Mouse (Mus musculus) embryonic facial prominence, embryonic 14.5 days (tissue): ENCODE data around the gene Tpx2. TPM values are rescaled to one million over a fixed set of nuclear protein-coding genes. Genes with fewer than 3 reads are reported as not detected.

ENCODE experiments used
- ATAC-seq: fragments of 200-750 bp; cut with Nextera tagmentation; 2 replicates; pipeline ENCODE4 v1.8.0; 2017; ENCODE audit warnings: low read depth, moderate number of reproducible peaks, moderate TSS enrichment
- DNase-seq: peaks from one replicate; pipeline ENCODE4 v3.0.0-alpha.2; 2015; ENCODE audit warnings: low spot score
- H3K27ac ChIP-seq: fragments of 300-500 bp; sonication (generic); replicated peaks from 2 replicates; pipeline ENCODE4 v1.5.1; 2014; ENCODE audit warnings: low read depth, mild to moderate bottlenecking, low read length, moderate library complexity
- H3K27me3 ChIP-seq: fragments of 300-500 bp; sonication (generic); replicated peaks from 2 replicates; pipeline ENCODE4 v1.6.1; 2014; ENCODE audit warnings: low read length; ENCODE audit not compliant: control insufficient read depth, insufficient read depth
- H3K36me3 ChIP-seq: fragments of 300-500 bp; sonication (generic); 2 replicates; pipeline ENCODE4 v1.6.1; 2014; ENCODE audit warnings: low read length, mixed read lengths; ENCODE audit not compliant: control insufficient read depth, insufficient read depth
- H3K4me1 ChIP-seq: fragments of 300-500 bp; sonication (generic); 2 replicates; pipeline ENCODE4 v1.6.1; 2014; ENCODE audit warnings: antibody characterized with exemption, low read length; ENCODE audit not compliant: control insufficient read depth, insufficient read depth
- H3K4me2 ChIP-seq: fragments of 300-500 bp; sonication (generic); 2 replicates; pipeline ENCODE4 v1.6.1; 2014; ENCODE audit warnings: low read depth, mild to moderate bottlenecking, low read length, moderate library complexity, mixed read lengths
- H3K4me3 ChIP-seq: fragments of 300-500 bp; sonication (generic); 2 replicates; pipeline ENCODE4 v1.5.1; 2014; ENCODE audit warnings: low read depth, mild to moderate bottlenecking, low read length
- H3K9ac ChIP-seq: fragments of 300-500 bp; sonication (generic); 2 replicates; pipeline ENCODE4 v1.6.1; 2014; ENCODE audit warnings: low read depth, mild to moderate bottlenecking, low read length, moderate library complexity, mixed read lengths
- H3K9me3 ChIP-seq: fragments of 300-500 bp; sonication (generic); 2 replicates; pipeline ENCODE4 v1.6.1; 2016; ENCODE audit warnings: low read length; ENCODE audit not compliant: control insufficient read depth
- WGBS: fragments of 180-500 bp; shearing (Covaris S2); extraction: QIAGEN DNeasy Blood & Tissue Kit; methylation state at CpG from one replicate; pipeline ENCODE4 v1.1.7; 2014; 5-methylcytosine and 5-hydroxymethylcytosine counted together
- polyA plus RNA-seq: library from polyadenylated mRNA; unstranded; fragments of >200 nt; fragmentation: Nextera tagmentation; extraction: Ambion mirVana; gene quantifications from 2 replicates; pipeline ENCODE4 v1.2.1, GENCODE M21; 2014

Gene Tpx2
- polyA plus RNA-seq, 1 experiment from 2014 or later, result 69.3 TPM

DNA sequence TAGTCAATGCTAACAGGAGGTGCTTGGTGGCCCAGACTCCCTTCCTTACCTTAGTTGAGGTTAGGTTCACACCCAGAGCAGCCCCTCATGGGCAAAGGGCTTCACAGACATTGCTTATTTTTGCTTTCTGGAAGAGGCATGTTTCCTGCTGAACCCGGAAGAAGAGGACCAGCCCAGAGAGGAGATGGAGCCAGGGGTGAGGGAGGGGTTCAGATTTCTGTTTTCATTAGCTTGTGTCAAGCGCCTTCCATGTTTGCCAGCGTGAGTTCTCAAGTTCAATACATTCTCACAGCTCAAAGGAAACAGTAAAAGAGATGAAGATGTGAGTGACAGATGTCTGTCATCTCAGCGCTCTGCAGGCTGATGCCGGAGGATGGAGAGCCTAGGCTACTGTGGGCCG lies 62.1 kb downstream of the Tpx2 start:
- WGBS, result 72% methylated on average over 6 of the region's 6 CpGs

DNA sequence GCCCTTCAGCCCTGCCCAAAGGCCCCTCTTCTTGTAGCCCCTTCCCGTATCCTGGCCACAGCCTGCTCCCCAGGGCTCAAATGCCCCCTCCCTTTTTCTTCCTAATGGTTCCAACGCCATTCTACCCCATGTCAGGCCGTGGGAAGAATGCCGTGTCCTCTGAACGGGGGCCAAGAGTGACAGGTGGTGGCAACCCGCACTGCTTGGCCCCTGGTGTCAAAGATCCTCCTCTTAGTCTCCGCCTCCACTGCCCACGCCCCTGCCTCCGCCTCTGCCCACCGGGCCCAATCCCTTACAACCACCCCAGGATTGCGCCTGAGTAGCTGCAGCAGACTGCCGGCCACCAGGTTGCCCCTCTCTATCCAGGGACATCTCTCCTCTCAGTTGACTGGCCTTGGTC lies 63.3 kb downstream of the Tpx2 start, which contains the start of gene Mylk2:
Mylk2 (plus strand) TSS at position 322 of the 400 bp plus-strand sequence.
- H3K9ac ChIP-seq, result 0 out of 2 replicates have a peak within 1 kb of the TSS, but pooled peaks have one; percentile 8
- WGBS, result 21% methylated on average over 11 of the region's 12 CpGs
- H3K4me2 ChIP-seq, result no peak within 1 kb of the TSS
- DNase-seq (no peak), ATAC-seq (peak; percentile 19; the same call in 1 of the 2 replicates)
- no peaks in the 10 kb centered on the region for H3K36me3 ChIP-seq
- no peak within 1 kb of the TSS for H3K4me3 ChIP-seq
- no peaks in the 10 kb centered on the region for H3K9me3 ChIP-seq
- no peak within 1 kb of the TSS for H3K27ac ChIP-seq
- peaks cover 29% of the 10 kb centered on the region for H3K27me3 ChIP-seq
- peaks cover 7% of the 10 kb centered on the region; the same call in 1 of the 2 replicates for H3K4me1 ChIP-seq

More for the DNA sequence above, 62.1 kb downstream of the Tpx2 start:
- Histone ChIP-seq H3K27ac (no peak overlapping the region), H3K36me3 (no peaks in the 10 kb centered on the region), H3K4me3 (no peak overlapping the region), H3K4me2 (no peak overlapping the region), H3K27me3 (peaks cover 29% of the 10 kb centered on the region), H3K4me1 (peaks cover 11% of the 10 kb centered on the region; the same call in 1 of the 2 replicates), H3K9me3 (no peaks in the 10 kb centered on the region), H3K9ac (no peak overlapping the region)
- DNase-seq (no peak), ATAC-seq (no peak)

DNA sequence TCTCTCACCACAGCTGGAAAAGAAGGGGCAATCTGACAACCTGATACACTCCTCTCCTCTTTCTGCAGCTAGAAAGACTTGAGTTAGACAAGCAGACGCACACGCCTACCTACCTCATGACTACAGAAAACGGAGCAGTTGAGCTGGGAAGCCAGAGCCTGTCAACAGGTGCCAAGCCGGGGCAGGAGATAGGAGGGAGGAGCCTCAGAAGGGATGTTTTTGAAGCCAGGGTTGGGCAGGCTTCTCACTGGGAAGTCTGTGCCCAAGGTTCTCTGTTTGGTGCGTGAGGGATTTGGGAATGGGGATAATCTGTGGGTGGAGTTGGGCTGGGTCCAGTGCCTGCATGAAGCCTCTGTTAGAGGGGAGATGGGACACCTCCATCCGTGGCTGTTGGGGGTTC lies 63.7 kb downstream of the Tpx2 start:
- Histone ChIP-seq H3K9ac (no peak overlapping the region), H3K27ac (no peak overlapping the region), H3K4me2 (no peak overlapping the region), H3K4me3 (no peak overlapping the region), H3K27me3 (peaks cover 29% of the 10 kb centered on the region), H3K4me1 (peaks cover 3% of the 10 kb centered on the region; the same call in 1 of the 2 replicates), H3K9me3 (no peaks in the 10 kb centered on the region), H3K36me3 (no peaks in the 10 kb centered on the region)
- DNase-seq (no peak), ATAC-seq (no peak)
- WGBS, result 33% methylated on average over 6 of the region's 6 CpGs

DNA sequence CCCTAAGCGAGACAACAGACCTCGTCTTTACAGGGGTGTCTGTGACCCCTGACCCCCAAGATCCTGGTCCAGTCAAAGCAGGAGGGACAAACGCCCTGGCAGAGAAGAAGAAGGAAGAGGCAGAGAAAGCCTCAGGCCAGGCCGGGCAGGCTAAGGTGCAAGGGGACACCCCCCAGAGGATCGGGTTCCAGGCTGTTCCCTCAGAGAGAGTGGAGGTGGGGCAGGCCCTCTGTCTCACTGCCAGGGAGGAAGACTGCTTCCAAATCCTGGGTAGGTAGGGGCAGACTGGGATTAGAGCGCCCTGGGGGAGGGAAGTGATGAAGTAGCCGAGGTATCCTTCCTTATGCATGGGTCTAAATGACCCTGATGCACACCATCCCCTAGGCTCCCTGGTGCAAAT lies 65.7 kb downstream of the Tpx2 start:
- H3K9ac ChIP-seq, result no peak overlapping the region
- DNase-seq, result no peak
- ATAC-seq, result no peak; the same call in 1 of the 2 replicates
- H3K4me1 ChIP-seq, result no peaks in the 10 kb centered on the region
- no peaks in the 10 kb centered on the region for H3K9me3 ChIP-seq
- no peak overlapping the region for H3K4me2 ChIP-seq
- WGBS, result 21% methylated on average over 7 of the region's 7 CpGs
- H3K27ac ChIP-seq, result no peak overlapping the region
- no peaks in the 10 kb centered on the region for H3K36me3 ChIP-seq
- no peak overlapping the region for H3K4me3 ChIP-seq
- peaks cover 29% of the 10 kb centered on the region for H3K27me3 ChIP-seq

DNA sequence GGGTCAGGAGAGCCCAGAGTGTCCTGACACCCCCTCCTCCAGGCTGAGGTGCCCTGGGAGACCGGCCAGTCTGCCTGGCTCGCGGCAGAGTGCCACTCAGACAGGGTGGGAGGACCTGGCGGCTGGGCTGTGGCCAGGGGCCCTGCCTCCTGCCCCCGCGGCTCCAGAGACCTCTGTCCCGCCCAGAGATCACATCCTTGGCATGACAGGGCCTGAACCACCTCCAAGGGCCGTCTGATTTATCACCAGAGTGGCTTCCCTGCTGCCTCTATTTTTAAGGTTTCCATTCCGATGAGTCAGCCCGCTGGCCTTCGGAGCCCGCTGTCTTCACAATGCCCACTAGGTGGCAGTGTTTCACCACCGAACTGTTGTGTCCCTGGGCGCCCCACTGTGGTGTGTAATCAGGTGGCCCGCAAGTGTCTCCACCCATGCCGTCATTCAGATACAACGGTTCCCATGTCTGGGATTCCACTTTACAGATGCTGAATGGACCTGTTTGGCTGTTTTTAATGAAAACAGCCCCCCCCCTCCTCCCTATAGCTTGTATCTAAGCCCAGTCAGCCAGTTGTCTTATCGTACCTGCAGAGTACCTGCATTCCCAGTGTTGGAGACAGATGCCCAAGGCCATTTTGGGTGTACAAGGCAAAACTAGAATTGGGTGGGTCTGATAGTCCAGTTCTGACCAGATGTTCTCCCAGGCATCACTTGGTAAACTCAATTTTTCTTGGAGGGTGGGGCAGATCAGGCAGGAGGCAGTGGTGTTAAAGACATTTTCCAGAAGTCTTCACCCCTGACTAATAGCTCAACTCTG lies 66.8 kb downstream of the Tpx2 start:
- WGBS, result 5% methylated on average over 12 of the region's 18 CpGs
- Histone ChIP-seq H3K36me3 (no peaks in the 10 kb centered on the region), H3K9ac (peak overlapping the region; percentile 40; the same call in 1 of the 2 replicates), H3K27ac (no peak overlapping the region), H3K9me3 (no peaks in the 10 kb centered on the region), H3K27me3 (peaks cover 29% of the 10 kb centered on the region), H3K4me3 (peak overlapping the region; percentile 15; the same call in 1 of the 2 replicates), H3K4me1 (no peaks in the 10 kb centered on the region), H3K4me2 (peak overlapping the region; percentile 46)
- DNase-seq, result peak; percentile 90
- ATAC-seq, result peak; percentile 82

- H3K9ac ChIP-seq, result no peak overlapping the region
- DNase-seq (no peak), ATAC-seq (no peak)
- no peak overlapping the region for H3K27ac ChIP-seq
- WGBS, result 69% methylated on average over 4 of the region's 4 CpGs
- H3K27me3 ChIP-seq, result peaks cover 29% of the 10 kb centered on the region
- H3K9me3 ChIP-seq, result no peaks in the 10 kb centered on the region
- no peaks in the 10 kb centered on the region for H3K36me3 ChIP-seq
- H3K4me3 ChIP-seq, result no peak overlapping the region
- H3K4me2 ChIP-seq, result no peak overlapping the region
- no peaks in the 10 kb centered on the region for H3K4me1 ChIP-seq
These were observed 67.7 kb downstream of the Tpx2 start for GRCm38 (mm10) chr2:152915453-152915852.

GRCm38 (mm10) chr2:152916111-152916510 lies 68.3 kb downstream of the Tpx2 start:
- H3K27me3 ChIP-seq, result peaks cover 25% of the 10 kb centered on the region
- no peak overlapping the region for H3K4me3 ChIP-seq
- H3K36me3 ChIP-seq, result no peaks in the 10 kb centered on the region
- no peaks in the 10 kb centered on the region for H3K4me1 ChIP-seq
- no peak overlapping the region for H3K4me2 ChIP-seq
- no peak overlapping the region for H3K27ac ChIP-seq
- 29% methylated on average over 5 of the region's 5 CpGs for WGBS
- ATAC-seq (no peak), DNase-seq (no peak)
- no peaks in the 10 kb centered on the region for H3K9me3 ChIP-seq
- no peak overlapping the region for H3K9ac ChIP-seq

DNA sequence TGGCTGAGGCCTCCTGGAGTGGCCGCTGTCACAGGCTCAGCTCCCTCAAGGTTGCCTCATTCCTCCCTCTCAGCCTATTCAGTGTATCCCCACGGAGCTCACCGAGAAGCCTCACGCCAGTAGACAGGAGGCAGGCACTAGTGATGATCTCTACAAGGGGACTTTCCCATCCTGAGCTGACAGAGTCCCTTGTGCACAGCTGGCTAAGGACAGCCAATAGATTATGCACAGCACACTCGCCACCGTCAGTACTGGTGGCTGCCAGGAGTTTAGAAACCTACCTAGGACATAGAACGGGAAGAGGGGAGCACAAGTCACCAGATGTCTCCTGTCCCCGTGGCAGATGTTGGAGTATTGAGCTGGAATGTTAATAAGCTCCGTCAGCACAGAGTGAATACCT lies 69.9 kb downstream of the Tpx2 start:
- 49% methylated on average over 9 of the region's 9 CpGs for WGBS

GRCm38 (mm10) chr2:152922376-152922775 lies 74.6 kb downstream of the Tpx2 start:
- ATAC-seq (no peak), DNase-seq (no peak)
- no peak overlapping the region for H3K4me3 ChIP-seq
- WGBS, result 13% methylated on average over 5 of the region's 7 CpGs
- no peak overlapping the region for H3K27ac ChIP-seq
- no peaks in the 10 kb centered on the region for H3K36me3 ChIP-seq
- H3K9me3 ChIP-seq, result no peaks in the 10 kb centered on the region
- H3K27me3 ChIP-seq, result no peaks in the 10 kb centered on the region
- no peak overlapping the region for H3K4me2 ChIP-seq
- H3K9ac ChIP-seq, result no peak overlapping the region
- peaks cover 8% of the 10 kb centered on the region for H3K4me1 ChIP-seq

More for the DNA sequence above, 69.9 kb downstream of the Tpx2 start:
- no peak for ATAC-seq
- Histone ChIP-seq H3K4me2 (no peak overlapping the region), H3K9me3 (no peaks in the 10 kb centered on the region), H3K27ac (no peak overlapping the region), H3K4me1 (no peaks in the 10 kb centered on the region), H3K9ac (no peak overlapping the region), H3K36me3 (no peaks in the 10 kb centered on the region), H3K4me3 (no peak overlapping the region), H3K27me3 (peaks cover 13% of the 10 kb centered on the region)
- no peak for DNase-seq
